Mouse (Mus musculus) frontal cortex, postnatal 25 days (tissue): ENCODE data around the gene Minos1.
A peak's percentile ranks its signal among the peaks of the same experiment; 100 is the strongest.

Experiments used
- DNase-seq, 2 experiments: peaks; one replicate each; pipeline ENCODE4 v3.0.0; 2022; ENCODE audit warnings: low spot score in 2 of 2

Gene Minos1

DNA sequence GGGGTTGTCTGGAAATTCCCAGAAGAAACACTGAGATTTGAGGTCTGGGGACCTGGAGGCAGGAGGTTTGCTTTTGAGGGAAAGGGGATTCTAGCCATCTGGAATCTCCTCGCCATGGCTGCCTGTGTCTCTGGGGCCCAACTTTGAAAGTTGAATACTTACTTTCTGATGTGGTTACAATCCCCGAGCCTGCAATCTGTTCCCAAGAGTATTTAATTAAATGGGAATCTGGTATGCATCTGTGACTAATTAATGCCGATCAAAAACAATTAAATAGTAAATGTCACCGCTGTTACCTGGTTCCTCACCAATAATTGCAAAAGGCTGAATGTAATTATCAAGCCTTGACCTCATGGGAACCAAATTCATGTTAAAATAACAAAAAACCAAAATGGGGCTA lies 13.7 kb upstream of the Minos1 start:
- no peak for DNase-seq

DNA sequence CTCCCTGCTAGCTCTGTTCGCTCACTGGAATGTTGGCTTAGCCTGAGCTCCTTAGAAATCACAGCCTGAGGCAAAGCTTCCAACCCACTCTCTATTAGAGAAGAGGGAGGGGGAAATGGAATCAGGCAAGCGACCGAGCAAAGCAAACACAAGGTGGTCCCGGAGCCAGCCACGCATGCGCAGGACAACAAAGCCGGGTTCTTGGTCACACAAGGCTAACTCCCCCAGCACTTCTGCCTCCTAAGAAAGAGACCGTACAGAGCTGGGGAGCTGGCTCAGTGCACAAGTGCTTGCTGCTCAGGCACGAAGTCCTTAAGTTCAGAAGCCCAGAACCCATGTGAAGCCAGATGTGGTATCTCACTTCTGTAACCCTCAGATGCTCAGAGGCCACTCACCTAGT lies 12.1 kb upstream of the Minos1 start:
- no peak for DNase-seq

DNA sequence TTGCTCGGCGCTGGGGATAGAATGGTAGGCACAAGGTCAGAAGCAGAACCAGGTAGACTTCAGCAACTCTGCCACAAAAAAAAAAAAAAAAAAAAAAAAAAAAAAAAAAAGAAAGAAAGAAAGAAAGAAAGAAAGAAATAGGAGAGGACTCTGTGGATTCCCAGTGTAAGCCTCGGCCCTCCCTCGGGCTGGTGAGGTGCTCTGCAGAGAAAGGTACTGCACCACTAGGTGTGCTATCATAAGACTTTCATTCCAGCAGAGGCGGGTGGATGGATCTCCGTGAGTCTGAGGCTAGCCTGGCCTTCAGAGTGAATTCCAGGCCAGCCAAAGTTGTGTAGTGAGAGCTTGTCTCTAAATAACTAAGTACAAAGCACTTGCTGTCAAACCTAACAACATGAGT lies 10.9 kb upstream of the Minos1 start:
- no peak for DNase-seq

DNA sequence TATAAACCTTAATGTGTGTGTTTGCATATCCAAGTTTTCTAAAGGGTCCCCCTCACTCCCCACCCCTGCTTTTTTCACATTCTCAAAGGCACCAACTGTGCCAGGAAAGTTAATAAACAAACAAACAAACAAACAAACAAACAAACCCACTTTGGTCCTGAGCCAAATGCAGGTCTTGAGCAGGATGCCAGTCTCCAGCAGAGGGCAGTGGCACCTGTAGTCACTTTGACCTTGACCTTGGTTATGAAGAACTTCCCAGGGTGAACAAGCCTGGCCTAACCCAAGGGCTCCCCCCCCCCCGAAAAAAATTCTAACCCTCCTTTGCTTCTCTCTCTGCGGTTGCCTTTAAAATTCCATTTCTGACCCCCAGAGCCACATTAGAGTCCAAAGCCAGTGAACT lies 9.4 kb upstream of the Minos1 start:
- no peak for DNase-seq

DNA sequence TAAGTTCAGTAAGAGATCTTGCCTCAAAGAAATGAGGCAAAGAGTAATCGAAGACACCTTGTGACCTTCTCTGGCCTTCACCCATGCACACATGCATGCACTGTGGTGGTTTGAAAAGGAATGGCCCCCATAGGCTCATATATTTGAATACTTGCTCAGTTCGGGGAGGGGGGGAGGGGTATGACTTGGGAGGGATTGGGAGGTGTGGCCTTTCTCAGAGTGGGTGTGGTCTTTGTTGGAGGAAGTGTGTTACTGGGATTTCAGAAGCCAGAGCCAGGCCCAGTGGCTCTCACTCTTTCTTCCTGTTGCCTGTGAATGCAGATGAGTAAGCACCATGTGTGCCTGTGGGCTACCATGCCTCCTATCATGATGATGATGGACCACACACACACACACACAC lies 5.1 kb upstream of the Minos1 start:
- no peak for DNase-seq

DNA sequence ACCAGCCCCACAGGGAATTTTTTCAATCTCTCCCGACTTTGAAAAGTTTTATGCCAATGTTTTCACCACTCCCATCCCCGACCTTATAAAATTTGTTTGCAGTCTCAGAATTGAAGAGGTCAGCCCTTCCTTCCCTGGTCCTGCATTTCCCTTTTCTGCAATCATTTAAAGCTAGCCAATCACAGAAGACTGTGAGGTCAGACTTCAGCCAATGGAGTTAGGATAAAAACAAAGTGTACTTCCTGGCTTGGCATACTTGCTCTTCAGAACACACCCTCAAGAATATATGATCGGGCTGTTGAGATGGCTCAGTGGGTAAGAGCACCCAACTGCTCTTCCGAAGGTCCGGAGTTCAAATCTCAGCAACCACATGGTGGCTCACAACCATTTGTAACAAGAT lies 2.2 kb upstream of the Minos1 start:
- DNase-seq = no peak

DNA sequence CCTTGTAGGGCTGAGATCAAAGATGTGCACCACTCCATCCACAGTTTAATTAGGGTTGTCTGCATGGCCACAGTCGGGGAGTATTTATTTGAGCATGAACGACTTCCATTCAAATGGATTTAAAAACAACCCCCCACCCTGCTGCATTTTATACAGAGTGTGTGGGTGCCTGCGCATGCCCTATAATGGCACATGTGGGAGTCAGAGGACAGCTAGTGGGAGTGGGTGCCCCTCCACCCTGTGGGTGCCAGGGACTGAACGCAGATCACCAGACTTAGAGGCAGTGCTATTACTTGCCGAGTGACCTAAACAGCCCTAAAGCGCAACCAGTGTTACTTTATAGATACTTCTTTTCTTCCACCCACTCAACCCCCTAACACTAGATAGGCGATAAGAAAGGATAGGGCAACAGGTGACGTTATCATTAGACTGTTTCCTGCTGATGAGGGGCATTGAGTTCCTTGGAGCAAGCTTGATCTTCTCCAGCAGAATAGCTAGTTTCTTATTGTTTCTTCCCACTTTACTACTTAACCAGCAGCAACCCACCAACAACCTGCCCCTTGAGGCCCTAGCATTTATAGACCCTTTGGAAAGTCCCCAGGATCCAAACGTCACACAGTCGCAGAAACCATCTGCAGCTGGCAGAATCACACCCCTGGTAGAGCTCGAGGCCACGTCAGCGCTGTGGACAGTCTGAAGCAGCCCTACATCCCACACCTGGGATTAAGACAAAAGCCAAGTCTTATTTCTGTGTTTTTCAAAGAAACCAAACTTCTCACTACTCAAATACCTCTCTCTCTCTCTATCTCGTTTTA lies 1.2 kb upstream of the Minos1 start:
- DNase-seq = no peak

DNA sequence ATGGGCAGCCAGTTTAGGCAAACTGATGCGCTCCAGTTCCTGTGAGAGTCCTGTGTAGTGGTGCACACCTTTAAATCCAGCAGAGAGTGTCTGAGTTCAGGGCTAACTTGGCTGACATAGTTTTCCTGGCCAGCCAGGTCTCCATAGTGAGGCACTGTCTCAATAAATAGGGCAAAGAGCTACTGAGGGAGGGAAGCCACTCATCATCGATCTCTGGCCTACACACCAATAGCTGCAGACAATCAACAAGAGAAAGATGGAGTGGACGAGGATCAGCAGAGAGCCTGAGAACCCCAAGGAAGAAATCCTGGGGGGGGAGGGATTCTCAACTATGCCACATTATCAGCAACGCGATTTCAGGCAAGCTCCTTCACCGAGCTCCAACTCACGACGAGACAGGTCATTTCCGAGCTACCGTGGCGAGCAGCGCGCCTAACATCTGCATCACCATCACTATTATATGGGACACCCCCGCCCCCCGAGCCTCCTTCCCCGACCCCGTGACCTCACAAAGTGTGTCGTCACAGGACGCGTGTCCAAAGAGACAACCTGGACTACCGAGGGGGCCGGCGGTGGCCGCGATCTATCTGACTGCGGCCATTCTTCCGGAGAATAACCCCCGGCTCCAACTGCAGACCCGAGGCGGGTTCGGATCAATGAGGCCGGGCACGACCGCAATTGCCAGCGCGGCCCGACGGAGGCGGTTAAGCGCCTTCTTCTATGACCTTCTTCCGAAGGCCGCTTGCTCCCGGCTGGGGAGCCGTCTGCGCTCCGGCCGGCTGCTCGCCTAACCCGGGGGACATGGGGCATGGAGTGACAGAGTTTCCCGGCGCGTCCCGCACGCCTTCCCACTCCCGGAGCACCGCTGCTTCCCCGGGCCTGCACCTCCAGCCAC lies 860 bp downstream of the Minos1 start:
- DNase-seq = peak in 1 of 2 experiments; percentile 13

DNA sequence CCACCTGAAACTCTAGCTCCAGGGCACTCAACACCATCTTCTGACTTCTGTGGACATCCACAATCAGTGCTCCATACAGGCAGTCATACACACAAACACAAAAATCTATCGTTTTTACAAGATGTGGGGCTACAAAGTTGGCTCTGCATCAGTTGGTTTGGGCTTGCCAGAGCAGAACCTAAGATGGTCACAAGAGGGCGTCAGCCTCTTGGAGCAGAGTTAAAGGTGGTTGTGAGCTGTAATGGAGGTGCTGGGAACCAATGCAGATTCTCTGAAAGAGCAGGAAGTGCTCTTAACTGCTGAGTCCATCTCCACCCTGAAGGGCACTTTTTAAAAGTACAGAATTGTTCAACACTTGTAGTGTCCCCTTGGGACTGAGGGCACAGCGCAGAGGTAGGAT lies 4.4 kb downstream of the Minos1 start:
- DNase-seq = no peak

DNA sequence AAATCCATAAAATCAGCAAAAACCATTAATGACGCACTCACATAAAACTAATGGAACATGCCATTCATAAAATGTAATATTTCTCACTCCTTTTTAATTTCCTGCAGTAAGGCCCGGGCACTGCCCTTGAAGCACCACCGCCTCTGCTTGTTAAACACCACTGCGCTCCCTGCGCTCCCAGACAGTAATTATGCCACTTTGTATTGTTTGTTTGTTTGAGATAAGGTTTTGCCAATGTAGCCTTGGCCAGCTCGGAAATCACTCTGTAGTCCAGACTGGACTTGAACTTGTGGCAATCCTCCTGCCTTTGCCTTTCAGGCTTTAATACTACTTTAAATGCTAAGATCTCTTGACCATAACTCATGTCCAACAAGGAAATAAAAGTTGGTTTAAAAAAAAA lies 6.0 kb downstream of the Minos1 start:
- DNase-seq = no peak

DNA sequence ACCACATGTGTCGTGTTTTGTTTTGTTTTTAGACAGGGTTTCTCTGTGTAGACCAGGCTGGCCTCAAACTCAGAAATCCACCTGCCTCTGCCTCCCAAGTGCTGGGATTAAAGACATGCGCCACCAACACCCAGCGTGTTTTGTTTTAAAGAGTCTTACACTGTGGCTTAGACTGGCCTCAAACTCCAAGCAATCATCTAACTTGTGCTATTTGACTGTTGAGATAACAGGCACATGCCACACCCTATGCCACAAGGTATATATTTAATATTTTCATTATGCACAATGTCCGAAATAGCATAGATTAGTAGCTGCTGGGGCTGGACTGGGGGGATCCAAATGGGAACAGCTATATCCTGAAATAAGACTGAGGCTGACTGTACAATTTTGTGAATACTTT lies 8.4 kb downstream of the Minos1 start:
- DNase-seq = no peak

DNA sequence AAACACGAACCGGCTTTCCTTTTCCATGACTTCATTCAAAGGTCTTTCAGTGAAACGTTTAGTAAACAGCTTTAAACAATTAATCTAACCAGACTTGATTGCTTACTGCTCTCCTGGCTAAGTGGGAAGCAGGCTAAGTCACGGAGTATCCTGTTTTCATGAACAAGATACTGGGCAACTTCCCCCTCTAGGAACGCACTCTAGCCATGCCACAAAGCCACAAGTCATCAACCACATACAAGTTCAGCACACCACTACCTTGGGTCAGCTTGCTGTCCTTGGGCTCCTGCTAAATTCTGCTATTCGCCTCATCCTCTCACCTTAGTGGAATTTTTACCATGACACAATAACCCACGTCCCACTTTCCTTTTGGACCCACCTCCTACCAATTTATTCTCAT lies 9.9 kb downstream of the Minos1 start:
- no peak for DNase-seq

DNA sequence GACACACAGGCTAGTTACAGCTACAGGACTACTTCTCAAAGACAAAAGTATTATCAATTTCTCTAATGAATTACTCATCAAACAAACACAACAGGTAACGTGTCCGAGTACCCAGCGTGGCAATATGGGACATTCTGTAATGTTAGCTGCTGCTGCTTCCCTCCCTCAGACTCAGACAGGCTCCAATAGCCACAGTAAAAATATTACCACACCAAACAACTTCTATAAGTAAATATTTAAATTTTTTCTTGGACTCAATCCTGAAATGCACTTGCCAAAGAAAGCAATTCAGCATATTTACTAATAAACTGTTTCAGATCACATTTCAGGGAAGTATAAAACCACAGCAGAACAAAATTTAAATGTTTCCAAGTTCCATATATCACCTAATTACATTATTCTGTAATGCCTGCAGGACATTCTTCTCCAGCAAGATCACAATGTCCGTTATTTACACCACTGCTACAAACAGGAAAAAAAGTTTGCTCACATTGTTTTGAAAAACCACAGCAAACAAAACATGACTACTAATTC lies 10.6 kb downstream of the Minos1 start:
- DNase-seq = no peak

DNA sequence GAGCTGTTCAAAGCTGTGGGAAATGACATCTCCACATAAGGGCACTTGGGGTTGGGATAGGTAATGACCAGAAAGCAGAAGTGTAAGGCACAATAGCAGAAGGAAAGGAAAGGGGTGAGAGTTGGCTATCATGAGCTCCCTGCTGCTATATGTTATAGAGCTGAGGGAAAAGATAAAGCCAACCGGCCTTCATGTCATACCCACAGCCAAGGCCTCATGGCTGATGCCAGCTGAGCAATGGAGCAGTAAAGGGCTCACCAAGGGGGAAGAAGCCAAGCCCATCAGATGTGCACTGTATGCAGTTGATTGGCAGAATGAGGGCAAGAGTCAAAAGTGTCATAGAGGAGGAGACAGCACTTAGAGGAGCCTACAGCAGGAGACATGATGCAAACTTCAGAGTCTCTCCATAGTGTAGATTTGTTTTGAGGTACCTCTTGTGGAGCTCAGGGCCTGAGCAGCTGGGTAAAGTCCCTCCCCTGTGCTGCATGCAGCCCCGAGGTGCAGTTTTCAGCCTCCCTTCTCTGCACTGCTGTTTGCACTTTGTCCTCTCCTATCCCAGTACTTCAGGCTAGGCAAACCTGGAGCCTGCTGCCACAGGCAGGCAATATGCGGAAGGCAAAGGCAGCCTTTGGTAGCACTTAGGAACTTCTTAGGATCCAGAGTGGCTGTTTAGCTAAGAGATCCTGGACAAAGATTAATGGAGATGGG lies 14.4 kb downstream of the Minos1 start:
- DNase-seq = no peak

DNA sequence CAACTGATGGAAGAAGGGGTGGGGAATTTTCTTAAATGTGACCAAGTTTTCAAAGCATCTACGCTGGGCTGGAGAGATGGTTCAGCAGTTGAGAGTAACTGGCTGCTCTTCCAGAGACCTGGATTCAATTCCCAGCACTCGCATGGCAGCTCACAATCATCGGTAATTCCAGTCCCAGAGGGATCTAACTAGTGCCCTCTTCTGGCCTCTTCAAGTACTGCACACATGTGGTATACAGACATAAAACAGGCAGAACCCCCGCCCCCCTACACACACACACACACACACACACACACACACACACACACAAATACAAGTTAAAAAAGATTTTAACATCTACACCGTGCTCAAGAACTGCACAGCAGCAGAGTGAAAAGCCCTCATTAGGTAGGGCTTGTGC lies 15.2 kb downstream of the Minos1 start:
- DNase-seq = no peak

DNA sequence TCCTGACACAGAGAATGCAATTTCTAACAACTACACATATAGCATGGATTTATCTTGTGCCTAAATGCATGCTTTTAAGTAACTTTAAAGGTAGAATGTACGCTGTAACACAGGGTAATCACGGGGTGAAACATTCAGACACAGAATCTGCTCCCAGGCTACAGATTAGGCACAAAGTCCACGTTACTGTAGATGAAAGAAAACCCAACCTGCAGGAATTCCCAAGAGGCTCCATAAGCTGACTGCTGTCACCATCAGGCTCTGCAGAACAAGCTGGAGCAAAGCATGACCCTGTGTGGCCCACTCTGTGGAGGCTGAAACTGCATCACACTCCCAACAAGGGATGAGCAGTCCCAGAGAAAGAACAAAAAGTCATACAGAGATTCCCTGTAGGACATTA lies 18.4 kb downstream of the Minos1 start:
- no peak for DNase-seq

DNA sequence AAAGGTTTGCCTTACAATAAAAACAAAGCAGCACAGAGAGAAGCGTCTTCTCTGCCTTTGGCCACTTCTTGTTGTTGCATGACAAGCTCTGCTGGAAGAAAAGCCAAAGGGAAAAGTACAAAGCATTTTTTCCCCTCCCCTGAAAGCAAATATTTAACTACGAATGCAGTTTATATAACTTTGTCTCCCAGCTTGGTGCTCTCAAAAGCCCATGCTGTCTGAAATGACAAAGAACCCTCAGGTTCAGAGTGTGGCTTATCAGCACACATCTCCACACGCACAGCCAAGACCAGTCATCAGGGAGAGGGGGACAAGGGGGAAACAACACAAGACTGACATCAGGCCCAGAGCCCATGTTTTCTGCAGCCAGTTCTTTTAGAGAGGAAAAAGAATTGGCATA lies 19.5 kb downstream of the Minos1 start:
- no peak for DNase-seq

DNA sequence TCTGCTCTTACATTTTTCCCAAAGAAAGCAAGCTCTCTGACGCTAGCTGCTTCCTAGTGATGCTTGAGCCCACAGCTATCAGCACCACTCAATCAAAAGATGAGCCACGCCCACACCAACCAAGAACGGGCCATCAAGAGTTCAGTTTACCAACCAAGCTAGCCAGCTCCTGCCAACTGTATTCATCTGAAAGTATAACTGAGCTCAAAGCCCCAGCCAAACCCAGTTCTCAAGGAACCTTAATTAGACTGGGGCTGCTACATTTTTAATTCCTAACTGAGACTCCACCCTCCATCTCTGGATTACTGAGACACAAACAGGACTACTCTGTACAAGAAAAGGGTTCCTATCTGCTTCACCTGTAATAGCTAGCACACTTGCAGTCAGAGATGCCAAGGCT lies 20.1 kb downstream of the Minos1 start:
- no peak for DNase-seq

DNA sequence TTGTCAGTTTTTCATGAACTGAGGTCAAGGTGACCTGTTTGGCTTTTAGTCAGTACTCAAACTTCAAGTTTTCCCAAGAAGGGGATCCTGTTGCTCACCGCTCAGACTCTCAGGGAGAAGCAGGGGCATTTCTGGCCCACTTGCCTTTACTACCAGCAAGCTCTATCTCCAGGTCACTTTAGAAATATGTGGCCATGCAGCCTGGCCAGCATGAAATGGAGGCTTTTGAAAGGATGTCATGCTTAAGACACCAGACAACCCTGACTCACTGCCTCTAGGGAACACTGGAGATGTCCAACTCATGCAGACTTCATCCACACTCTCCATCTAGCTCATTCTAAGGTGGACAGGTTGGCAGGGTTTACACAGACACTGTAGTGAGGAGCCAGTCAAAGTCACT lies 25.5 kb downstream of the Minos1 start:
- no peak for DNase-seq

DNA sequence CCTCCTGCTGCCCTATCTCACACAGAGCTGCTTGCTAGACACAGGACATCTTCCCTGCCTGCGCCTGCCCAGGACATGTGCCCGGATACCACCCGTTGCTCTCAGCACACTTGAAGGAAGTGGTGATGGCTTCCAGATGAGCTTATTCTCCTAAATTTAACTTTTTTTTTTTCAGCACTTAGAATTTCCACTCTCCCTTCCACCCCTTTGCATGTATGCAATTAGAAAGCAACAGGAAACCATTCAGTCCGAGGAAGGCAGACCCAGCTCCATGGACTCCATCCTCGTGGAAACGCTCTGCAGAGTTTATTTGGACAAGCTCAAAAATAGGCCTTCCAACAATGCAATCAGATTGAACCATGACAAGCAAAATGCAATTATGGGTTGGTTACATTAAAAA lies 29.4 kb downstream of the Minos1 start:
- no peak for DNase-seq

DNA sequence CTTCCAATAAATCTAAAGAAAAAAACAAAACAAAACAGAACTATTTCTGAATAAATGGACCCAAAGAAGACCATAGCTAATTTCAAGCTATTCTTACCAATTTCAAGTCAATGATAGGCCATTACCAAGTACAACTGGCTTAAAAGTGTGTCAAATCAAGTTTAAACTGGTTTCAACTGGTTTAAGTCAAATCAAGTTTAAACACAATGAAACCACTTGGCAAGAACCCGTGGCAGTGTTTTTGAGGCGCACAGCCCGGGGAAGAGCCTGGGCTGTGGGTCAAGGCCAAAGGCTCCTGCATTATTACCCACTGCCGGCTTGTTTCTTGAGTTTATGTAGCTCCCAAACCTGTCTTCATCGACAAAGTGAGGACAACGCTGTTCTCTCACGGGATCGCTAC lies 30.6 kb downstream of the Minos1 start:
- DNase-seq = no peak

DNA sequence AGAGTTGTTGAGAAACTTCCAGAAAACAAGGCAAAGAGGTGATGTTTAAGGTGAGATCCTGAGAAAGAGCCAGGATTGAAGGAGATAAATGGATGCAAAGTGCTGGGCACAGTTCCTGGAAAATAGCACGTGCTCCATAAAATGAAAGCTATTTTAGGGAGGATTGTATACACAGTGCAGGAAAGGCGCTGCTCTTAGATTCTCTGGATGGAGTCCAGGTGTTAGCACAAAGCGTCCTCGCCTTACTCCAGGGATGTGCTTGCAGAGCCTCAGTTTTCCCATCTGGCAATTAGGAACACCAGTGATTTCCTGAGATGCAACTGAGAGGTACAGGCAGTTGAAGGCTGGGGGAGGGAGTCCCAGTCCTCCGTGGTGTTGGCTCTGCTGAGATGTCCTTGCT lies 34.7 kb downstream of the Minos1 start:
- no peak for DNase-seq
